In the genomic region with DNA sequence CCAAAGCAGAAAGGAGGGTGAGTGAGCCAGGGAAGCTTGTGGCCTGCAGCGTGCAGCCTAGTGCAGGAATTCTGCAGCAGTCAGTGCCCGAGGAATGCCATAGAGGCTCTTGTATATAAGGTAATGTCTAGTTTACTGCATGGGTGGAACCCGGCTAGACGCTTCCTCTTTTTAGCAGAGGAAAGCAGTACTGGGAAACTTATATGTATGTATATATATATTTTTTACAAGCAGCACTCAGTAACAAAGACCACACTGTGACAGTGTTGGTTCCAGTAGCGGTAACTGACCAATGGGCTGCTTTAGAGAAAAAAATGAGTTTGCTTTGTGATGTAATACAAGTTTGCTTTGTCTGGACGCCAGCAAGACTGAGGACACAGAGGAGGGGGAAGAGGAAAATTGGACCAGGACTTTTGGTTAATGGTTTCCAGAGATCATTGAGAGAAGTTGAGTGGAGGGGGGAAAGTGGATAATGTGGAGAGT, we compare ENCODE assay signal across 8 mouse cellular contexts.
DNase-seq lines count a peak whose midpoint lies in the region; ATAC-seq and TF ChIP-seq lines count a peak whose summit lies in the region.

No protein-coding gene starts in this region.

- no peak overlapping the region for H3K9ac ChIP-seq in limb, embryonic 12.5 days (replicated peaks)
- no peak overlapping the region for H3K9ac ChIP-seq in midbrain, embryonic 16.5 days (ENCODE audit: low read depth, low read length)

- TF ChIP-seq CTCF in testis, adult 2 months (IDR thresholded peaks at IDR 0.05; ENCODE audit: control insufficient read depth, insufficient read depth, insufficient replicate concordance, low read depth, low read length): no peak

- 16% methylated on average over 6 of the region's 6 CpGs for WGBS in limb, embryonic 12.5 days
- 17% methylated on average over 6 of the region's 6 CpGs for WGBS in midbrain, embryonic 16.5 days

- no peak for TF ChIP-seq POLR2A in testis, adult 2 months (IDR thresholded peaks at IDR 0.05; ENCODE audit: control insufficient read depth, low read depth, low read length)

- no peak overlapping the region for H3K27ac ChIP-seq in testis, adult 2 months (ENCODE audit: control insufficient read depth, insufficient read depth, low read depth, low read length)
- H3K27ac ChIP-seq in limb, embryonic 12.5 days: peak overlapping the region; percentile 96
- H3K27ac ChIP-seq in midbrain, embryonic 16.5 days (ENCODE audit: low read length): peak overlapping the region; percentile 79

- no peaks in the 10 kb centered on the region for H3K9me3 ChIP-seq in limb, embryonic 12.5 days
- H3K9me3 ChIP-seq in midbrain, embryonic 16.5 days (replicated peaks; ENCODE audit: control insufficient read depth, low read length, poor library complexity, severe bottlenecking): no peaks in the 10 kb centered on the region

- ATAC-seq in granulocyte monocyte progenitor cell, adult 5-6 weeks (replicated peaks; ENCODE audit: poor library complexity, severe bottlenecking): peak; percentile 89
- 0 out of 2 replicates have a peak, but pooled peaks have one; percentile 7 for ATAC-seq in limb, embryonic 12.5 days (ENCODE audit: insufficient number of reproducible peaks, insufficient read depth, low FRiP score, low TSS enrichment, low read depth)
- ATAC-seq in midbrain, embryonic 16.5 days: peak; percentile 37; the same call in 1 of the 2 replicates

- no peaks in the 10 kb centered on the region for H3K36me3 ChIP-seq in testis, adult 2 months (ENCODE audit: control insufficient read depth, insufficient read depth, low read length)
- H3K36me3 ChIP-seq in limb, embryonic 12.5 days: 0 out of 2 replicates have a peak, but pooled peaks cover 2% of the 10 kb centered on the region
- no peaks in the 10 kb centered on the region for H3K36me3 ChIP-seq in midbrain, embryonic 16.5 days (ENCODE audit: control insufficient read depth, insufficient read depth, low read length)

- H3K27me3 ChIP-seq in testis, adult 2 months (ENCODE audit: control insufficient read depth, insufficient read depth, low read length): no peaks in the 10 kb centered on the region
- no peaks in the 10 kb centered on the region for H3K27me3 ChIP-seq in limb, embryonic 12.5 days
- H3K27me3 ChIP-seq in midbrain, embryonic 16.5 days (ENCODE audit: control insufficient read depth, insufficient read depth, low read depth, low read length): no peaks in the 10 kb centered on the region

- H3K4me3 ChIP-seq in testis, adult 2 months (ENCODE audit: control insufficient read depth, low read depth, low read length): peak overlapping the region; percentile 22; the same call in 1 of the 2 replicates
- no peak overlapping the region for H3K4me3 ChIP-seq in limb, embryonic 12.5 days (replicated peaks)
- H3K4me3 ChIP-seq in midbrain, embryonic 16.5 days (ENCODE audit: low read depth, low read length): no peak overlapping the region

- H3K4me1 ChIP-seq in testis, adult 2 months (ENCODE audit: control insufficient read depth, insufficient read depth, low read length): no peaks in the 10 kb centered on the region
- H3K4me1 ChIP-seq in limb, embryonic 12.5 days (replicated peaks): peaks cover 70% of the 10 kb centered on the region
- H3K4me1 ChIP-seq in midbrain, embryonic 16.5 days (ENCODE audit: control insufficient read depth, insufficient read depth, low read length): peaks cover 45% of the 10 kb centered on the region

- DNase-seq in testis, postnatal 10 days (ENCODE audit: low spot score): no peak
- no peak for DNase-seq in ovary, postnatal 14 days (ENCODE audit: low spot score)
- DNase-seq in frontal cortex, postnatal 10 days (ENCODE audit: low spot score in 2 of 2): no peak
- no peak for DNase-seq in thymus, postnatal 0 days (ENCODE audit: low spot score)

- H3K4me2 ChIP-seq in limb, embryonic 12.5 days: peak overlapping the region; percentile 53
- H3K4me2 ChIP-seq in midbrain, embryonic 16.5 days (ENCODE audit: low read length): peak overlapping the region; percentile 10

Comparison
In these comparisons a context has a peak if more than half of its experiments do, and no peak if none do; other contexts are left out.
1. ATAC-seq: peak in every context shown above with its lines; median percentile 89 in granulocyte monocyte progenitor cell, adult 5-6 weeks; 37 in midbrain, embryonic 16.5 days; 7 in limb, embryonic 12.5 days.